Mouse (Mus musculus) leukemia stem cell, adult 10-12 weeks (primary cell): ENCODE measurements around the gene Olfr1111. TPM values are rescaled to one million over a fixed set of nuclear protein-coding genes. Genes with fewer than 3 reads are reported as not detected.

Experiments used
- polyA plus RNA-seq: library from polyadenylated mRNA; stranded (reverse); fragments of >175 nt; gene quantifications from 2 replicates; pipeline ENCODE4 v1.2.3, GENCODE M21; 2012; ENCODE audit warnings: low replicate concordance

Gene Olfr1111
- polyA plus RNA-seq, result not detected in 2 replicates

GRCm38 (mm10) chr2:87152524-87152923 lies at the start of gene Olfr1111:
Olfr1111 (minus strand) TSS chr2:87152624.

GRCm38 (mm10) chr2:87187498-87187897 lies 35.1 kb upstream of the Olfr1111 start, which contains the start of gene Olfr1112:
Olfr1112 (plus strand) TSS chr2:87187798.

GRCm38 (mm10) chr2:87140200-87140599 lies 12.2 kb downstream of the Olfr1111 start, which contains the start of gene Olfr1110:
Olfr1110 (minus strand) TSS chr2:87140300.

GRCm38 (mm10) chr2:87114467-87114866 lies 38.0 kb downstream of the Olfr1111 start, which contains the start of gene Olfr259:
Olfr259 (minus strand) TSS chr2:87114567.

Other genes starting within 250 kb of the Olfr1111 start
- not detected in 2 replicates for gene Olfr1098, start 228.1 kb downstream of the Olfr1111 start, polyA plus RNA-seq
- not detected in 2 replicates for gene Olfr1099, start 191.9 kb downstream of the Olfr1111 start, polyA plus RNA-seq
- not detected in 2 replicates for gene Olfr1100, start 172.7 kb downstream of the Olfr1111 start, polyA plus RNA-seq
- gene Olfr1101, start 161.4 kb downstream of the Olfr1111 start, polyA plus RNA-seq, result not detected in 2 replicates
- gene Olfr1102, start 154.2 kb downstream of the Olfr1111 start, polyA plus RNA-seq, result not detected in 2 replicates
- gene Olfr1104, start 125.5 kb downstream of the Olfr1111 start, polyA plus RNA-seq, result not detected in 2 replicates
- gene Olfr1105, start 116.1 kb downstream of the Olfr1111 start, polyA plus RNA-seq, result not detected in 2 replicates
- gene Olfr1106, start 100.4 kb downstream of the Olfr1111 start, polyA plus RNA-seq, result not detected in 2 replicates
- gene Olfr1107, start 76.8 kb downstream of the Olfr1111 start, polyA plus RNA-seq, result not detected in 2 replicates
- gene Olfr1109, start 56.6 kb downstream of the Olfr1111 start, polyA plus RNA-seq, result not detected in 2 replicates
- gene Olfr259, start 38.1 kb downstream of the Olfr1111 start, polyA plus RNA-seq, result not detected in 2 replicates
- gene Olfr1110, start 12.3 kb downstream of the Olfr1111 start, polyA plus RNA-seq, result 0.09 TPM in 1 of 2 replicates, not detected in the other
- not detected in 2 replicates for gene Olfr1112, start 35.2 kb upstream of the Olfr1111 start, polyA plus RNA-seq
- gene Olfr1113, start 56.3 kb upstream of the Olfr1111 start, polyA plus RNA-seq, result not detected in 2 replicates
- gene Olfr1115, start 95.4 kb upstream of the Olfr1111 start, polyA plus RNA-seq, result not detected in 2 replicates
- 0.02 TPM in 1 of 2 replicates, not detected in the other for gene Olfr1116, start 114.9 kb upstream of the Olfr1111 start, polyA plus RNA-seq
- 0.03 TPM in 1 of 2 replicates, not detected in the other for gene Olfr1118, start 155.0 kb upstream of the Olfr1111 start, polyA plus RNA-seq
- gene Olfr1120, start 202.2 kb upstream of the Olfr1111 start, polyA plus RNA-seq, result not detected in 2 replicates
- not detected in 2 replicates for gene Olfr1121, start 217.3 kb upstream of the Olfr1111 start, polyA plus RNA-seq
- not detected in 2 replicates for gene Olfr1122, start 233.2 kb upstream of the Olfr1111 start, polyA plus RNA-seq